Mouse (Mus musculus) regulatory T cell (primary cell): Measurements from ENCODE around the gene Kirrel3.

Source experiments
- in situ Hi-C: fragments of 300-600 bp; cut with MboI, MseI; formaldehyde crosslinking; loops from one replicate; pipeline ENCODE4 v1.15.1; 2025; ENCODE audit warnings: high pct_unique_total_duplicates

Kirrel3 gene

DNA sequence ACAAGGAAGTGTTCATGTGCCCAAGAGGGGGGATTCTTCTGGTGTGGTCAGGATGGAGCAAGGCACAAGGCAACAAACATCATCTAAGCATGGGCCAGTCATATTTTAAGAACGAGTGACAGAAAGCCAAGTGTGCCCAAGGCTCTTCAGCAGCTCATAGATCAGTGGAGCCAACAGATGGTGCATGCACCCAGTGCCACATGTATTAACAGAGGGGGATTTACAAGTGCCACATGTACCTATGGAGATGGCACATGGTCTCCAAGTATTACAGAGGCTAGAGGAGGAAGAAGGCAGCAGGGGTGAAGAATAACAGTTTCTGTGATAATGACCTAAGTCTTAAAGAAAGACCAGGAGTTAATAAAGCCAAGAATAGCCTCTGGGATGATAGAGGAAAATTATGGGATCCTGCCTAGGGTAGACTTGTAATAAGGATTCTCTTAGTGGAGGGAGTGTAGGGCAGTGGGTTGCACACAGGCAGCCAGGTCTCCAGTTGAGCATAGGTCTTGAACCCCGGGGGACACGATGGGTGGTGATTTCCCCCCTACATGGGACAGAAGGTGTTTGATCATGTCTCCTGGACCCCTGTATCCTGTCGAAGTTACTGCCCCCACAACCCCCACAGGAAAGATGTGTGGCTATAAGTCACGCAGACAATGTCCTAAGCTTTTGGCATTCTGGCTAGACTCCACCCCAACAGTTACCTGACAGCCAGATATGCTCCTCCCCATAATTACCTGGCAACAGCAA lies 495.0 kb downstream of the Kirrel3 start:
- in situ Hi-C loops = no loop called here

DNA sequence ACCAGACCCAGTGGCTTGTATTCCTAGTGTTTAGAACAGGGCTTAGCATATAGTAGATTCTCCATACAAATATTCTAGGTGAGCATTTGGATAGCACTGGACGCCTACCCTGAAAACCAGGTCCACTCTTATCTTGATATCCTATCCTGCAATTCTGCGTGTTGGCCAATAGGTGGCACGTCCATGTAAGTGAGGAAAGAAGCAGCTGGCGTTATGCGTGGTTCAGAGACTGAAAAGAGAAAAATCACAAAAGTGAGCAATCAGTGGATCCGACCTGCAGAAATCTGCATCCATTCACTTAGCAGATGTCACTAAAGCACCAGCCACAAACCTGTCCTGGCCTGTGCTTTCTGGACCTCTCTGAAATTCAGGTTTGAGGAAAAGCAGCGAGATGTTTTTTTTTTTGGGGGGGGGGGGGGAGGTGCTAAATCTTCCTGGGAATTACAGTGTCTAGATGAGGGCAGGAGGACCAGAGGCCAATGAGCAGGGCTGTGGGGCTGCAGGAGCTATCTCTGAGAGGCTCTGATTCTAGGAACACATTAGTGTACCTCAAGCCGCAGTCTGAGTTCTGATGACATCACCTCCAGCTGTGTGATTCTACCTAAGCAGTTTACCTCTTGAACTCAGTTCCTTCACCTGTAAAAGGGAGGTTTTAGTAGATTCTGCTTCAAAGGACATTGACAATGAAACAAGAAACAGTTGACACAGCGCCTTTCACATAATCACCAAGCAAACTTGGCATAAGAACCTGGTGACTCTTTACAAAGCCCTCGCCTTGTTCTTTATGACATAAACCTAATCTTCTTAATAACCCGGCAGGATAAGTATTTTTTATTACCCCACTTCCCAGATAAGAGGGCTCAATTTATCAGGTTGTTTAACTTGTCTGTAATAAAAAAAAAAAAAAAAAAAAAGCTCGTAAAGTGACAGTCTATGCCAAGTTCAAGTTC lies 498.1 kb downstream of the Kirrel3 start:
- in situ Hi-C loops = no loop called here

DNA sequence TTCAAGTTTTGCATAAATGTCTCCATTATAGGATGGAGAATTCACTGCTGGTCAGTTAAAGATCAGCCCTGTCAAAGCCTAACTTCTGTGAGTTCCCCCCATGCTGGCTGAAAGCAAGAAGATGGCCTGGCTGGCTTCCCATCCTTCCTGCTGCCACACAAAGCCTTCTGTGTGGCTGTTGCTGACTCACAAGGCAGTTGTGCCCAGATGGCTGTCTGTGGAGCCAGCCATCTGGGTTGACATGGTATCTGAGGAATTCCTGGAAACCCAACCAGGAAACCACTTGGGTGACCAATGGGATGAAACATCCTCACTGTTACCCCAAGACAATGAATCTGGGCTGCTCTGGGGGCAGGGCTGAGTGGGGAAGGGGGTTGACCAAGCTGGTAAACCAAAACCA lies 500.5 kb downstream of the Kirrel3 start:
- in situ Hi-C loops = no loop called here

DNA sequence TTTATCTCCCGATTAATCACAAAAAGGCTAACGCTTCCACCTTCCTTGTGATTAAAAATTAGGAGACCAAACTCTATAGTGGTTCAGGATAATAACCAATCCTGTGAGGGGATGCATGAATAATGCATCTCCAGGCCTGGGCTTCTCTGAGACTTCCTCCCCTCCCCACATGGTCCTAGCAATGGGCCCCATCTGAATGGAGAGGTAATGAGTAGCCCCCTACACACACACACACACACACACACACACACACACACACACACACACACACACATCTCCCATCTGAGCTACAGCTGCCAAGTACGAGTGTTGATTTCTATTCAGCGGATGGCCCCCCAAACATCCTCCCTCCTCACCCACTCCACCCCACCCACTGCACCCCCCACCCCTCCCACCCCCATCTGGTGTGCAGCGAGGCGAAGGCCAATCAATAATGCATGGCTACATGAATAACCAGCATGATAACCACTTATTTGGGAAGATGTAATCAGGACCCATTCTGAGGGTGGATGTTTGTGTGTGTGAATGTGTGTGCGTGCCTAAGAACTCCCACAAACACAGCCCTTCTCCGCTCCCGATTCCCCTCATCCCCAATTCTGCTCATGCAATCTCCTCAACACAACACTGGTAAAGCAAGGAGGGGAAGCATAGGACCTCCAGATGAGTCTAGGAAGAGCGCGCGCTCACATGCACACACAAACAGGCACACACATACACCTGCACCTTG lies 501.9 kb downstream of the Kirrel3 start:
- in situ Hi-C loops = no loop called here

DNA sequence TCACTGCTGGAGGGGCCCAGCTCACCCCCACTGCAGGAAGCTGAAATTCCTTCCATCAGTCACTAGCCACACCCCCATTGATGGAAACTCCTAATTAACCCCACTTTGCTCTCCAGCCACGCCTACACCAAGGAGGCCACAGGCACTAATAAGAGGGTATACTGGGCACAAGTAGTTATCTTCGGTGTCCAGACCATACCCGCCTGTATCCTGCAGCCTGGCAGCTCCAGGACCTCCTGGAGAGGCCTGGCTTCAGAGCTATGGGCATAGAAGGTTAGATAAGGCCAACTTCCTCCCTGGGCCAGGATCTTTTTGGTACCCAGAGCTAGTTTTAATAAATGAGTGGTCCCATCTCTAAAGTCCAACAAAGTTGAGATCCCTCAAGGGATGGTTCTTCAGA lies 503.0 kb downstream of the Kirrel3 start:
- in situ Hi-C loops = no loop called here

DNA sequence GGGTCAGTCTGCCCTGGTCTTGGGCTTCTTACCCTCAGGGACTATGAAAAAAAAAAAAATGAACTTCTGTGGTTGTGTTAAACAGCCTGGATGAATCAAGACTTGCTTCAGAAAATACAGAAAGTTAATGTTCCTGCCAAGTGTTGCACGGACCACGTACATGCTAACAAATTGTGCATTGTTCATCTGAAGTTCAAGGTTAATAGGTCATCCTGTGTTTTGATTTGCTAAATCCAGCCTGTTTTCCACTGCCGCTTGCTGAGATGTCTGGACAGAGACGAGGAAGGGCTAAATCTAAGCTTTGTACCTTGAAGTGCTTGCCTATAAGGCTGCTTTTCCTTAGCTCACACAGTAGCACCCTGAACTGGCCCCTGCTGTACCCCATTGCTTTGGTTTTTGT lies 506.5 kb downstream of the Kirrel3 start:
- in situ Hi-C loops = no loop called here

DNA sequence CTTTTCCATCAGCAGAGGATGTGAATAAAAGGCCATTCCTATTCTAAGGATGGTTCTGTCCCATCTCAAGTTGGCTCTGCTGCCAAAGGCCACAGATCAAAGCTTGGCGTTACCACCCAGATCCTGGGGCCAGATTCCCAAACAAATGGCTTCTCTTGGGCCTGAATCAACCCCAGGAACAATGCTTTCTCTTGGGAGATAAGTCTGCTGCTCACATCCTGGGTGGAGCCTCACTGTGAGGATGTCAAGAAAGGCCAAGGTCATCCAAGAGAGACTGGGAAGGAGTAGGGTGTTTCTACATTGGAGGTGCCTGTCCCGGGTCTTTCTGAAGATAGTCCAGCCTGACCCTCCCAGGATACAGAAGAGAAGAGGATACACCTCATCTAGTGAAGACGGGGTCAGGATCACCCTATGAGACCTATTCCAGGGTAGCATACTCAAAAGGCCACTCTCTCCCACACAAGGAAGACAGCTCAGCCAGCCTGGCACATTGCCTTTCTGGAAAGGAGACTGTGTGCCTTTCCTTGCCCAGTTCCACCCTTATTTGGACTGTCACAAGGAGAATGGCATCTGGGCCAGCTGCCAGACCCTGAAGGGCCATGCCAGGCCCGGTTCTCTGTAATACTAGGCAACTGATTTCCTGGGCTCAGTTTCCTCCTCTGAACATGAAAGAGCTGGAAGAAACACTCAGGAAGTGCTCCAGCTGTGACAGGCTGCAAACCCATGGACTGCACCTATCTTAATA lies 507.9 kb downstream of the Kirrel3 start:
- in situ Hi-C loops = no loop called here

DNA sequence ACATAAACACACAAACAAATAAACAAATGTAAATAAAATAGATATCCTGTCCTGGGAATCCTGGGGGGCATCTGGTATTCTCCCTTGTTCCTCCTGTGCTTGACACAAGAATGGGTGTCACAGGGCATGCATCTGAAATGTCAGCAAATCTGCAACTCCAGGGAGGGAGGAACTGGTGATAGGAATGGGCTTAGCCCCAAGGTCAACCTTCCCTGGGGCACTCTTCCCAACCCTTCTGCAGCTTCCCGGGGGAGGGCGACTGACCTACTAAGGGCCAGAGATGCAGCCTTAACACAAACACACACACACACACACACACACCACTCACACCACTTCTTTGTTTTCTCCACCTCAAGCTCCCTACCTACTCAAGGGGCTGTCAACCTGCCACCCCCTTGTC lies 509.4 kb downstream of the Kirrel3 start:
- in situ Hi-C loops = no loop called here

DNA sequence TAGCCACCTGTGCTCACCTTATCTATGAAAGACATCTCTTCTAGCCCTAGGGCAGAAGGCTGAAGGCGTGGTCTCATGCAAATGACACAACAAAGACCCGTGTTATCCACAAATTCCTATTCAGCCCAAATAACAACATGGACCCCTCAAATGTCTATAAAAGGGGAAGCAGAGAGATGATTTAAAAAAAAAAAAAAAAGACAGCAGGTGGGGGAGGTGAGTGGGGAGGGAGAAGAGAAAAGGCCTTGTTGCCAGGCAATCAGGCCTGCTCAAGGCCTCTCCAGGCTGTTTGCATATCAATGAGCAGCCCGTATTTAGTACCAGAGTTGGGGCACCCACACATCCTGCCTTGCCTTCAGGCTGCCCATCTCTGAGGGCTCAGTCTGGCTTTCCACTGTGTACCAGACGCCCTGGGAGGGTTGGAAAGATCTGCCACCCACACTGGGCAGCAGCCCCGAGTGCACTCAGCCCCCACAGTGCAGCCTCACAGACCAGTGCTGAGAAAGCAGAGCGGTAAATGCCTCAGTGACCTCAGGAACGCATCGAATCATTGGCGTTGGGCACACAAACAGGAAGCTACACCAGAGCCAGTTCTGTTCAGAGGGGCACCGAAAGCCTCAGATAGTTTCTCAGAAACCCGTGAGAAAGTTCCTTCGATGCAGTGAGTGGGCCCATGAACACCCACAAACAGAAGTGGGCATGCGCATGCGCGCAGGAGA lies 510.1 kb downstream of the Kirrel3 start:
- in situ Hi-C loops = no loop called here

DNA sequence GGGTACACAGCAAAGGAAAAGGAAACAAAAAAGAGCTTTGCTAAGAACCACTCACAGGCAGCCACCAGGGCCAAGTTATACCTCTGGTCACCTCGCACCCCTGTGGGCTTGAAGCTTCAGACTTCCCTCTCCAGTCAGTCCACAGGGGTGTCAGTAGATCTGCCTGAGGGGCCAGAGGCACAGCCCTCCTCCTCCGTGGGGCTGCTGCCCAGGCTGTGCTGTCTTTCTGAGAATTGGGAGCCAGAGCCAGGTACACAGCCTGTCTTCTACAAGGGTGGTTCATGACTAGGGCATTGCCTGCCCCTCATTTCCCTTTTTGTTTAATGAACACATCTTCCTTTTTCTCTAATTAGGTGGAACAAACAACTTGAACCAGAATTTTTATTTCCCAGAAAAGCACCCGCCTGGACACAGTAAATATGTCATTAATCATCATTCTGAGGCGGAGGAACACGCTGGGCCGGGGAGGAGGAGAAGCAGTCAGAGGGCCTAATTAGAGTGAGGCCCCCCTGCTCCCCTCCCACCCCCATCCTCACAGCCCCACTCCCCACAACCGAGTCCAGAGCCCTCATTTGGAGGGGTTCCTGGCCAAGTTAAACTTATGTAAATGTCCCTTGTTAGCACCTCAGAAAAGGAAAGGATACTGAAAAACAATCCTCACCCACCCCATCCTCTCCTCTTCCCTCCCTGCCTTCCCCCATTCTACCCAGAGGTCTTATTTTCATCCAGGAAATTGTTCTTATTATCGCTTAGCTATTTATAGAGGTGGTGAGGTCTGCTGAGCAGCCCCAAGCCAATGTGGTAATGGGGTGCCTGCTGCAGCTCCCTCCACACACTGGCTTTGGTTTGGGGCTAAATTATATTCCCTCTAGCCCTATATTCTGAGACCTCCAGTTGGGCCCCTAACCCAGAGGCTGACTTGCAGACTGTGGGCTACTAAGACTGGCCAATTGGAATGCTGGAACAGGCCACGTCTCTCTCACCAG lies 512.5 kb downstream of the Kirrel3 start:
- in situ Hi-C loops = no loop called here

DNA sequence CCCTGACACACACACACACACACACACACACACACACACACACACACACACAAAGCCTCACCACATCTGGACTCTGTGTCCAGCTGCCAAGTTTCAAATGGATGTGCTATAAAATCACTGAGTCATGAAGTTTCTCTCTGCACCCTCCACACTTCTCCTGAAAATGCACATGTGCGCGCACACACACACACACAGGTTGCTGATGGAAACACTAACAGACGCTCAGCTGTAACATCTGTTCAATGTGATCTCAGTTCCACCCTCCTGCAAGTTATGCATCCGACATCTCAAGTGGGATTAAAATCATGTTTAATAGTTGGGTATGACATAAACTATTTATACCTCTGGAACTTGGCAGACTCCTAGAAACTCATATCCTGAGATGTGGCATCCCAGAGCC lies 518.4 kb downstream of the Kirrel3 start:
- in situ Hi-C loops = no loop called here

DNA sequence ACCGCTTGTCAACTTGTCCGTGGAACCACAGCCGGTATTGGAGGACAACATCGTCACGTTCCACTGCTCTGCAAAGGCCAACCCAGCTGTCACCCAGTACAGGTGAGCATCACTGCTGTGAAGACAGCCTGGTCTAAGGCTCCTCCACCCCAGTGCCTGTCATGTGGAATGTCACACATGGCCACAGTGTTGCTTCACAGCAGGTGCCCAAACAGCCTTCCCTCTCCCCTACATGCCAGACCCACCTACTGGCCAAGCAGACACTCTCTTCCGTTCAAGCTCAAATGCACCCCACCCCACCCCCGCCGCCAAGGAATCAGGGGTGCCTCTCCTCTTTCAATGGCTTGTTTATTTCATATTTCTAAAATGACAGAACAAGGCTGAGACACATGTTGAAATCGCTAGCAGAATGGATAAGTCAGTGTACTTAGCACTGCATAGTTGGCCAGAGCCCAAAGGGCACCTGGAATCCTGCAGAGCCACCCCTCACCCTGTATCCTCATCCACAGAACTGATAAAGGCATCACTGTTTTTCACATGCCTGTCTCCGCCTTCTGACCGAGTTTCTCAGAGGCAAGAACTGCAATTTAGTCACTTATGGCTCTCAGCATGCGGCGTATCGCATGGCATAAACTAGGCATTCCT lies 522.1 kb downstream of the Kirrel3 start:
- in situ Hi-C loops = no loop called here

DNA sequence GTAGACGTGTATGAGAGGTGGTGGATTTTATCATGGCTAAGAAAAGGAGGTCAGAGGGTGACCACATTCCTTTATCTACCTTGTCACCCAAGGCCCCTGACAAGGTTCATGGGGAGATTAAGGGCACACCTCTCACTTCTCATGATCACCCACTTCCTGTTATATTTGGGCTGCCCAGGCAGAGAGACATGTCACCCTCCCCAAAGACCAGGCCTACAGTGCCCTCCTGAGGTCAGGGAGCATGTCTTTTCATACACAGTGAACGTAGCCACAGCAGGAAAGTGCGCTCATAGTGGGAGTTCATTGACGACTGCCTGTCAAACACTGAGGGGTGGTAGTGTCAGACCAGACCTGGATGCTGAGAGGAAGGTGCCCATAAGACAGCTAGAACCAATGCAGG lies 531.1 kb downstream of the Kirrel3 start:
- in situ Hi-C loops = no loop called here

DNA sequence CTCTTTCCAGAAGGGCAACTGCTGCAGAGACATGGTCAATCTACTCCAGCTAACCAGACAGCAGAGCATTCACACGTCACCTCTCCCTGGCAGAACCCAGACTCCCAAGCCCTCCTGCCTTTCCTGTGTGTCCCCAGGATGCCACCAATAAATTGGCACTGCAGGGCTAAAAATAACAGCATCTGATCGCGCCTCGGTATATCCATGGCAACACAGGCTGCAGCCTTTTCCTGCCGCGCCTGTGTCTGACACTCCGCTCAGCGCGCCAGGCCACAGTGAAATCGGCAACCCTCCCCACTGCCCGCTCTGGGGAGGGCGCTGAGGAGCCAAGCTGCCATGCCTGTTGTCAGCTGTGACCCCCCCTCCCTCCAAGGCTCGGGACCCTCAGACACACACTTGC lies 531.9 kb downstream of the Kirrel3 start:
- in situ Hi-C loops = no loop called here

DNA sequence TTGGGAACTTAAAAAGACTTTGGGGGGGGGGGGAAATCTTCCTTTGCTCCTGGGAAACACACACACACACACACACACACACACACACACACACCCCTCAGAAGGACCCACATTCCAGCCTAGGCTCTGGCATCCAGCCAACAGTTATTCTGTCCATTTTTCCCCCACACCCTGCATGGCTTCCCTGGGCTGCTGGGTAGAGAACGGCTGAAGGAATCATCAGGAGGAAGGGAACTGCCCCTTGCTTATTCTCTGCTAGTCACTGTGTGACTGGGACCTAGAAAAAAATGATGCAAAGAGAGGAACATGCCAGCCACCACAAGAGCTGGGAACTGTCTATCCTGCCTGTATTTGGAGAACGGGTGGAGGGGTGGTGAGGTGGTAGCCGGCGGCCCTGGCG lies 532.4 kb downstream of the Kirrel3 start:
- in situ Hi-C loops = no loop called here

DNA sequence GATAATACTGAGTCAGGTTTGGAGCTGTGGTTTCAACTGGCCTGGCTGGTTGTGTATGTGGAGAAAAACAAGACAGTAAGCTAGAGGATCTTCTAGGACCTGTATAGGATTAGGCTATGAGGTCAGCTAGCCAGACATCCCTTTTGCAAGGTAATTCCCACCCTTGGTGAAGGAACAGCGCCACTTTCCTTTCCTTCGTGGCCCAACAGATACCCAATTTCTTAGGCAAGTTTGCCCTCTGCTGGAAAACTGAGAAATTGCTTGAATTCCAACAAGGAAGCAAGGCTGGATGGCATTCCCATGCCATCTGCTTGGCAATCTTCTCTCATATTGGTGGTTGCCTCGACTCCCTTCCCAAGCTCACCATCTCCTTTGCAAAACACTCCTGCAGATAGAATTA lies 533.7 kb downstream of the Kirrel3 start:
- in situ Hi-C loops = no loop called here

DNA sequence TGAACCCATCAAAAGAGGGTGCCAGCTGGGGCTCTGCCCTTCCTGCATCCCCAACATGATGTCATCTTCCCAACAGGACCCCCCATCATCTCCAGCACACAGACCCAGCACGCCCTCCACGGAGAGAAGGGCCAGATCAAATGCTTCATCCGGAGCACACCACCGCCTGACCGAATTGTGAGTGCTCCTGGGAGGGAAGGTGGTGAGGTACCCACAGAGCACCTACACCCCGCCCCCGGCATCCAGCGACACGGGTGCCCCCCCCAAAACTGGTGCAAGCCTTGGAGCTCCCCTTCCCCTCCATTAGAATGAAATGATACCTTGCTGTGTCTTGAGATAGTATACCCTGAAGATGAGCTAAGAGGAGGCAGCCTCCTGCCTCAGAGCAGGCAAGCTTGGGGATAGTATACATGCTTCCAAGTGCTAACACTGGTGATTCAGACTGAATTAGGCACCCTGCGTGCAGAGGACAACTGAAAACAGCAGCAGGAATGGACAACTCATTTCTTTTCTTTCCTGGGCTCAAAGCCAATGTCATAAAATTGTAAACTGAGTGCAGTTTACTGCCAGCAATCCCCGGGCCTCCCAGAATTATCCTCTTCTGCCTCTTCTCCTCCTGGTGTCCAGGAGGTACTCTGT lies 534.4 kb downstream of the Kirrel3 start:
- in situ Hi-C loops = no loop called here

DNA sequence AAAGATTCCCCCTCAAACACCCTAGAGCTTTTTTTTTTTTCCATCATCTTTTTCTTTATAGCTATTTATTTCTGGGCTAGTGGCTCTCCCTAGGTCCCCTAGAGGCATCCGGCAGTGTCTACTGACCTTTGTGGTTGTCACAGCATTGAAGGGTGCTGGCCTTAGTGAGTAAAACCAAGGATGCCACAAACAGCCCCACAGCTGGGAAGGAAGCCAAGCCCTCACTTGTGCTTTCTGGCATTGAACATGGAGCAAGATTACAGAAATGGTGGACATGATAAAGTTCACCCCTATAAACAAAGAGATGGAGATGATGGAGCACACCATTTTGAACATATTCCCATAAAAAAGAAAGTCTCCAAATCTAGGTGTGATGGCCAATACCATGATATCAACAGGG lies 536.0 kb downstream of the Kirrel3 start:
- in situ Hi-C loops = no loop called here
